Mouse (Mus musculus): ENCODE data around the gene Rps12. TPM values are rescaled to one million over a fixed set of nuclear protein-coding genes. Genes with fewer than 3 reads are reported as not detected.
A peak's percentile ranks its signal among the peaks of the same experiment; 100 is the strongest.

Rps12 gene
- 98.2 and 103 TPM in 2 replicates for polyA plus RNA-seq (2015; fragmentation: Nextera tagmentation; extraction: Ambion mirVana)

DNA sequence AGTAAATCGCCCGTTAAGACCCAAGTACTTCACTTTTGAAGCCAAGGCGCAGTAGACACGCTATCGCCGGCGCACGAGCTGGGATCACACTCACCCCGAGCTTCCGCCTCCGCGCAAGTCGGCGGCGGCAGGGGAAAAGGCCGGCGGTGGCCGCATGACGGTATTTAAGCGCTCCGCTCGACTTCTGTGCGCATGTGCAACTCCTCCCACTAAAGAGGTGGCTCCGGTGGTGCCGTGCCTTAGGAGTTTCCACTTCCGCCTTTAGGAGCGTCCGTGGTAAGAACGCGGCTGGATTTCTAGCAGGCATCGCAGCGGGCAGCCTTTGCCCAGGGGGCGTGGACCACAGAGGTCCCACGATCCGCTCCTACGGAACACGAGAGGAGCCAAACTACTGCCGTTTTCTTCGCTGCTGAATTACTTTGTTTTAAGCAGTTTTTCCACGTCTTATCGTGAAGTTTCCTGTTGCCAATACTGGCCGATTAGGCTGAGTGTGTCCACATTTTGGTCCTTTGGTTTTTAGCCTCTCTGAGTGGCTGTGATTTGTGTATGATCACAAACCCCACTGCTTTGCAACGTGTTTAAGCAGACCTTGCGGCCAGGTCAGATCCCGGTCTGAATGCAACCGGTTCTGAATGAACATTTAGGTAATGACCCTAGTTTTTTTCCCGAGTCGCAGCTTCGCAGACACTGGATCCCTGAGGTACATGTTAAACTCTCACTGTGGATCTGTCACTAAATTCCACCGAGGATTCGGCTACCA, at the start of gene Rps12:
Gene Rps12, minus strand, starts transcription at position 214 of the 760 bp plus-strand sequence.
- Histone ChIP-seq H3K9me3 (no peaks in the 10 kb centered on the region), H3K36me3 (peaks cover 37% of the 10 kb centered on the region), H3K27me3 (replicated peaks) (no peaks in the 10 kb centered on the region), H3K4me3 (peak within 1 kb of the TSS; percentile 96), H3K9ac (peak within 1 kb of the TSS; percentile 99), H3K4me1 (peaks cover 48% of the 10 kb centered on the region), H3K27ac (replicated peaks) (peak within 1 kb of the TSS; percentile 84), H3K4me2 (peak within 1 kb of the TSS; percentile 96)
- WGBS: under 1% methylated on average over 51 of the region's 51 CpGs
- ATAC-seq (ENCODE audit: extremely low read depth, insufficient number of reproducible peaks, low FRiP score, low TSS enrichment): peak; percentile 92

- Histone ChIP-seq H3K4me2 (no peak overlapping the region), H3K4me3 (no peak overlapping the region), H3K27me3 (replicated peaks) (no peaks in the 10 kb centered on the region), H3K36me3 (no peaks in the 10 kb centered on the region), H3K9ac (no peak overlapping the region), H3K27ac (replicated peaks) (no peak overlapping the region), H3K9me3 (no peaks in the 10 kb centered on the region), H3K4me1 (0 out of 2 replicates have a peak, but pooled peaks cover 3% of the 10 kb centered on the region)
- WGBS: 50% methylated on average over 9 of the region's 9 CpGs
- no peak for ATAC-seq (ENCODE audit: extremely low read depth, insufficient number of reproducible peaks, low FRiP score, low TSS enrichment)
Measured at GRCm38 (mm10) chr10:23836003-23836964, 49.2 kb upstream of the Rps12 start.

- H3K9me3 ChIP-seq: no peaks in the 10 kb centered on the region
- no peak overlapping the region for H3K27ac ChIP-seq (replicated peaks)
- H3K4me1 ChIP-seq: no peaks in the 10 kb centered on the region
- H3K4me2 ChIP-seq: no peak overlapping the region
- no peaks in the 10 kb centered on the region for H3K27me3 ChIP-seq (replicated peaks)
- 84% methylated on average over 7 of the region's 7 CpGs for WGBS
- no peak overlapping the region for H3K9ac ChIP-seq
- H3K36me3 ChIP-seq: peaks cover 71% of the 10 kb centered on the region
- ATAC-seq (ENCODE audit: extremely low read depth, insufficient number of reproducible peaks, low FRiP score, low TSS enrichment): no peak
- H3K4me3 ChIP-seq: no peak overlapping the region
Measured at GRCm38 (mm10) chr10:23826516-23826915, 39.4 kb upstream of the Rps12 start.

DNA sequence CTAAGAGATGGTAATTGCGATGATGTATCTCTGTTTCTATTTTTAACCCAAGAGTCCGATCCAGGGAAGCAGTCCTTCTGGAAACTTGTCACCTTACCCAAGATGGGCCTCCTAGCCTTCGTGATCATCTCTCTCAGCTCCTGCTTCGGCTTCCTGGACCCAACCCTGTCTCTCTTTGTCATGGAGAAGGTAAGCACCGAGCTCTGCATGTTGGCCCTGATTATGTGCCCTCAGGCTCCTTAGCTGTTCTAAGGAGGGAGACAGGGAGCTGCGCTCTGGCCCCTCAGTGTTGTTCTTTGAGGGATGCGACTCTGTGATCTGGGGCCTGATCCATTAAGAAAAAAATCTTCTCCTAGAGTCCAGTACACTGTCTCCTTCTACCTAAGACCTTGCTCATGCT, 29.2 kb upstream of the Rps12 start:
- Histone ChIP-seq H3K4me3 (no peak overlapping the region), H3K4me1 (no peaks in the 10 kb centered on the region), H3K27me3 (replicated peaks) (no peaks in the 10 kb centered on the region), H3K9me3 (no peaks in the 10 kb centered on the region), H3K9ac (0 out of 2 replicates have a peak overlapping the region, but pooled peaks have one; percentile 50), H3K27ac (replicated peaks) (no peak overlapping the region), H3K4me2 (no peak overlapping the region), H3K36me3 (peaks cover 35% of the 10 kb centered on the region)
- ATAC-seq (ENCODE audit: extremely low read depth, insufficient number of reproducible peaks, low FRiP score, low TSS enrichment): no peak
- WGBS: 57% methylated on average over 7 of the region's 7 CpGs

DNA sequence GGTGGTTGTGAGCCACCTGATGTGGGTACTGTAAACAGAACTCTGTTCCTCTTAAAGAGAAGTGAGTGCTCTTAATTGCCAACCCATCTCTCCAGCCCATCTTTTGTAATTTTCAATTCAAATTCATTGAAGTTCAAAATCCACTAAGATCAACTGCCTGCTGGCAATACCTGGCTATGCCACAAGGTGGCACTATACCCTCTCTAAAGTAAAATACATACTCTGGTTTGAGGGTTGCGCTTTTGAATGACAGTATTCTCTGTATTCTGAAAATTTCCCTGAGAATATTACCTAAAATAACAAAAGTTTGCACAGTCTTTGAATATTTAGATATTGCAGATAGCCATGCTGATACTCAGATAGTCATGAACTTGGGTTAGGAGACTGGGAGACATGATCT, 28.1 kb upstream of the Rps12 start:
- Histone ChIP-seq H3K9ac (no peak overlapping the region), H3K9me3 (no peaks in the 10 kb centered on the region), H3K27me3 (replicated peaks) (no peaks in the 10 kb centered on the region), H3K4me3 (no peak overlapping the region), H3K27ac (replicated peaks) (no peak overlapping the region), H3K36me3 (peaks cover 28% of the 10 kb centered on the region), H3K4me2 (no peak overlapping the region), H3K4me1 (no peaks in the 10 kb centered on the region)
- 44% methylated on average over 1 of the region's 1 CpGs for WGBS
- ATAC-seq (ENCODE audit: extremely low read depth, insufficient number of reproducible peaks, low FRiP score, low TSS enrichment): no peak

- no peak for ATAC-seq (ENCODE audit: extremely low read depth, insufficient number of reproducible peaks, low FRiP score, low TSS enrichment)
- Histone ChIP-seq H3K4me2 (no peak overlapping the region), H3K4me1 (no peaks in the 10 kb centered on the region), H3K4me3 (no peak overlapping the region), H3K27ac (replicated peaks) (no peak overlapping the region), H3K36me3 (peaks cover 21% of the 10 kb centered on the region), H3K9ac (no peak overlapping the region), H3K9me3 (no peaks in the 10 kb centered on the region), H3K27me3 (replicated peaks) (no peaks in the 10 kb centered on the region)
- WGBS: 60% methylated on average over 11 of the region's 11 CpGs
Measured at GRCm38 (mm10) chr10:23812852-23813766, 26.0 kb upstream of the Rps12 start.

GRCm38 (mm10) chr10:23812438-23812759, 25.3 kb upstream of the Rps12 start:
- no peak overlapping the region for H3K9ac ChIP-seq
- H3K27me3 ChIP-seq (replicated peaks): no peaks in the 10 kb centered on the region
- H3K4me1 ChIP-seq: no peaks in the 10 kb centered on the region
- no peak overlapping the region for H3K4me3 ChIP-seq
- peaks cover 19% of the 10 kb centered on the region for H3K36me3 ChIP-seq
- H3K27ac ChIP-seq (replicated peaks): no peak overlapping the region
- no peaks in the 10 kb centered on the region for H3K9me3 ChIP-seq
- no peak for ATAC-seq (ENCODE audit: extremely low read depth, insufficient number of reproducible peaks, low FRiP score, low TSS enrichment)
- no peak overlapping the region for H3K4me2 ChIP-seq

- WGBS: 55% methylated on average over 8 of the region's 12 CpGs
- Histone ChIP-seq H3K4me2 (no peak overlapping the region), H3K27me3 (replicated peaks) (no peaks in the 10 kb centered on the region), H3K9me3 (no peaks in the 10 kb centered on the region), H3K4me3 (no peak overlapping the region), H3K27ac (replicated peaks) (no peak overlapping the region), H3K9ac (no peak overlapping the region), H3K4me1 (no peaks in the 10 kb centered on the region), H3K36me3 (peaks cover 17% of the 10 kb centered on the region)
- no peak for ATAC-seq (ENCODE audit: extremely low read depth, insufficient number of reproducible peaks, low FRiP score, low TSS enrichment)
Measured at GRCm38 (mm10) chr10:23811635-23812437, 24.8 kb upstream of the Rps12 start.

GRCm38 (mm10) chr10:23806201-23806600, 19.1 kb upstream of the Rps12 start:
- peaks cover 54% of the 10 kb centered on the region for H3K36me3 ChIP-seq
- H3K4me1 ChIP-seq: no peaks in the 10 kb centered on the region
- no peak overlapping the region for H3K4me3 ChIP-seq
- 48% methylated on average over 4 of the region's 4 CpGs for WGBS
- ATAC-seq (ENCODE audit: extremely low read depth, insufficient number of reproducible peaks, low FRiP score, low TSS enrichment): no peak
- no peak overlapping the region for H3K4me2 ChIP-seq
- H3K9ac ChIP-seq: no peak overlapping the region
- H3K27ac ChIP-seq (replicated peaks): no peak overlapping the region
- H3K9me3 ChIP-seq: no peaks in the 10 kb centered on the region
- no peaks in the 10 kb centered on the region for H3K27me3 ChIP-seq (replicated peaks)

DNA sequence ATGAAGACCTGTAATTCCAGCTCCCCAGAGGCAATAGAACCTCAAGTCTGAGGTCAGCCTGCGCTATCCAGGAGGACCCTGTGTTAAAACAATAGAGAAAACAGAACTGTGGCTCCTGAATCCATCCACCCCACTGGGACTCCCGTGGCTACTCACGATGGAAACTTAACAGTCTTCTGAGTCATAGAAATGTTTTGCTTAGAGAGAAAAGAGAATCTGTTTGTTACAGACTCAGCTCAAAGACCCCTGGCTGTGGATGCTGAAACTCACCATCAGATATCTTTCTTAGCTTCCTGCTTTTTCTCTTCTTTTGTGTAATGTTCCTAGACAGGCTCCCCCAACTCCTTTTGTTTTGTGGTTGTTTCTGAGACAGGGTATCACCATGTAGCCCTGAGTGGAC, 17.6 kb upstream of the Rps12 start:
- Histone ChIP-seq H3K4me1 (no peaks in the 10 kb centered on the region), H3K36me3 (peaks cover 66% of the 10 kb centered on the region), H3K4me2 (no peak overlapping the region), H3K9ac (no peak overlapping the region), H3K27ac (replicated peaks) (no peak overlapping the region), H3K9me3 (no peaks in the 10 kb centered on the region), H3K4me3 (no peak overlapping the region), H3K27me3 (replicated peaks) (no peaks in the 10 kb centered on the region)
- WGBS: 66% methylated on average over 3 of the region's 3 CpGs
- no peak for ATAC-seq (ENCODE audit: extremely low read depth, insufficient number of reproducible peaks, low FRiP score, low TSS enrichment)
